Mouse (Mus musculus): ENCODE results near the gene Gm10639. TPM values are rescaled to one million over a fixed set of nuclear protein-coding genes. Genes with fewer than 3 reads are reported as not detected.
"Not testable (repeated sequence)": the region's sequence is repeated elsewhere in the genome, so short reads cannot be mapped to it uniquely, and the experiment has no call there.

Gene Gm10639
- not detected in 2 replicates for polyA plus RNA-seq (2015; fragmentation: Nextera tagmentation; extraction: Ambion mirVana)

DNA sequence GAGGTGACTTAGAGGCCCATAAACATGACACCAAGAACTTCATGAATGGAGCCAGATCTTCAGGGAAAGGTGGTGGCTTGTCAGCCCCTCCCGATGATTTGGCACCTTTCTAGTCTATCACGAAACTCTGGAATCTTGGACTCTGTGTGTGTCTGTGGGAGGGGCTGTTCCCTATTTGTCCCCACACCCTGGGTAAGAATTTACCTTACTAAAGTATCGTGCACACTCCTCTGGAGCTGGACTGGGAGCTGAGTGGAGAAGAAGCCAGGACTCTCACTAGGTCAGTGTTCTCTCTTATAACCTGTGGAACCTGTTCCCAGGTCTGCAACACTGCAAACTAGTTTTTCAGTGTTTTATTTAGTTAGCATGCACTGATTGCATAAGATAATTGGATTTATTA lies at the start of gene Gm10639:
Gene Gm10639 (plus strand): TSS at position 201 of the 400 bp plus-strand sequence.
- H3K27ac ChIP-seq; H3K27me3 ChIP-seq; H3K36me3 ChIP-seq; H3K9me3 ChIP-seq; H3K4me3 ChIP-seq; H3K4me1 ChIP-seq; H3K4me2 ChIP-seq; H3K9ac ChIP-seq; ATAC-seq (ENCODE audit: insufficient number of reproducible peaks, insufficient read depth, low FRiP score, low TSS enrichment, low read depth): not testable (repeated sequence)
- WGBS = 79% methylated on average over 3 of the region's 3 CpGs

DNA sequence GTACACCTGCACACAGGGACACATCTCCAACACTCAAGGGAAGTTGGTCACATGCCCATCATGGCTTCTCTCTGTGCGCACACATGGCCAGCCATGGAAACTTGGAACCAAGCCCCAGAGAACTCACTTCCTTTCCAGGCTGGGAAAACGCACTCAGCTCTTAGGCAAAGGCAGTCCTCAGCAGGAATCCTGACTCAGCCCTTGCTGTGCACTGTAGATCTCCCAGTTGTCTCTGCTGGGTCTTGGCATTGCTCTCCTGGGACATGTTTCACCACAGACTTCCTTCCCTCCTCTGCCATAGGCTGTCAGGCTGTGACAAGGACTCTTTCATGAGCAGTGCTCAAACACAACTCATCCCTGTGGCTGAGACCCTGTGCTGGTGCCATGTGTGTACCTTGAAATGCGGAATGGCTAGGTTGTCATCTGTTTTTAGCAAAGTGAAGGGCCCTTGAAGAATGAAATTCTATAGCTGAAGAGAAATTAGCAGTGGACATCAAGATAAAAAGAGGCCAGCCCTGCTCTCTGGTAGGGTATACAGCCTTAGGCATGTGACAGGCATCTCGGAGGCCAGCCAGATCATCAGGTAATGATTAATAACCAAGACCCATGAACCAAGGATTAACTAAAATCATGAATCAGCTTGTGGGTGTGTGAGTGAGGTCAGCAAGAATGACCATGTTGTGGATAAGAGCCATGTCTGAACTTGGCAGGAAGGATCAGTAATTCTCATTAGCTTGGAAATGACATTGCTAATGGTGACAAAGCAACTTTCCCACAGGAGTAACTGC lies 33.8 kb upstream of the Gm10639 start:
- H3K27ac ChIP-seq; H3K27me3 ChIP-seq; H3K4me2 ChIP-seq; H3K4me3 ChIP-seq; ATAC-seq (ENCODE audit: insufficient number of reproducible peaks, insufficient read depth, low FRiP score, low TSS enrichment, low read depth); H3K9me3 ChIP-seq; H3K4me1 ChIP-seq; H3K36me3 ChIP-seq; H3K9ac ChIP-seq: not testable (repeated sequence)
- WGBS = 57% methylated on average over 4 of the region's 4 CpGs

- ATAC-seq (ENCODE audit: insufficient number of reproducible peaks, insufficient read depth, low FRiP score, low TSS enrichment, low read depth); H3K27ac ChIP-seq; H3K9me3 ChIP-seq; H3K9ac ChIP-seq; H3K4me3 ChIP-seq; H3K4me2 ChIP-seq; H3K4me1 ChIP-seq; H3K27me3 ChIP-seq; H3K36me3 ChIP-seq: not testable (repeated sequence)
- WGBS = 86% methylated on average over 1 of the region's 3 CpGs
Measured at GRCm38 (mm10) chr9:78256914-78257313, 32.8 kb upstream of the Gm10639 start, which contains the start of gene Gm3776. Gm3776 (plus strand) TSS chr9:78257129.

GRCm38 (mm10) chr9:78259688-78260087 lies 30.0 kb upstream of the Gm10639 start:
- not testable (repeated sequence) for H3K4me3 ChIP-seq; ATAC-seq (ENCODE audit: insufficient number of reproducible peaks, insufficient read depth, low FRiP score, low TSS enrichment, low read depth); H3K9me3 ChIP-seq; H3K27me3 ChIP-seq; H3K4me2 ChIP-seq; H3K27ac ChIP-seq; H3K4me1 ChIP-seq; H3K36me3 ChIP-seq; H3K9ac ChIP-seq
- 0% methylated on average over 1 of the region's 6 CpGs for WGBS

DNA sequence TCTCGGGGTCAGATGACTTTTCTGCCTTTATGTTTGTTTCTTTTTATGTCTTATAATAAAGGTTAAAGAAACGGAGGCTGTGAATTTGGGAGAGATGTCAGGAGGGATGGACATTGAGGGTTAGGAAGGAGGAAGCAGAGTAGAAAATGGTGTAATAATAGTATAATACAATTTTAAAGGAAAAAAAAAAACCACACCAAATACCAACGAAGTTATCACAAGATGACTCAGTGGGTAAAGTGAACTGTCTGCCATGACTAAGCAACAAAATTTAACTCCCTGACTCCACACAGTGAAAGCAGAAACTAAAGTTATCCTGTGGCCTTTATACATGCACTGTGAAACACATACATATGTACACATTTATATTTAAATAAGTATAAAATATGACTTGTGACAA lies 18.8 kb upstream of the Gm10639 start:
- not testable (repeated sequence) for ATAC-seq (ENCODE audit: insufficient number of reproducible peaks, insufficient read depth, low FRiP score, low TSS enrichment, low read depth); H3K27ac ChIP-seq; H3K9ac ChIP-seq; H3K4me1 ChIP-seq; H3K36me3 ChIP-seq; H3K27me3 ChIP-seq; H3K9me3 ChIP-seq; H3K4me2 ChIP-seq; H3K4me3 ChIP-seq
- 79% methylated on average over 3 of the region's 3 CpGs for WGBS

- ATAC-seq (ENCODE audit: insufficient number of reproducible peaks, insufficient read depth, low FRiP score, low TSS enrichment, low read depth) = not testable (repeated sequence)
- 70% methylated on average over 4 of the region's 4 CpGs for WGBS
Measured at GRCm38 (mm10) chr9:78282002-78282711, 7.6 kb upstream of the Gm10639 start.

DNA sequence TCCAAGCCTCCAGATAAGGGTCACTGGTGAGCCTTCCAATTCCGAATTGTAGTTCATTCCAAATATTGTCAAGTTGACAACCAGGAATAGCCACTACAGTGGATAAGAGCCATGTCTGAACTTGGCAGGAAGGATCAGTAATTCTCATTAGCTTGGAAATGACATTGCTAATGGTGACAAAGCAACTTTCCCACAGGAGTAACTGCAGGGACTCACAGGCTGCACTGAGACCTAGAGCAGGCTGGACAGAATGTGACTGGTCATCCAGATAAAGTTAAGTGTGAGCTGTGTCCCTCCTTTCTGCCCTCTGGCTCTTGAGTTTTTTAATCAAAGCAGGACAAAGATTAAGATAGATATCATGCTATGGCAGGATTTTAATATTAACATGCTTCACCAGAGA lies 660 bp upstream of the Gm10639 start:
- not testable (repeated sequence) for H3K36me3 ChIP-seq; H3K4me1 ChIP-seq; ATAC-seq (ENCODE audit: insufficient number of reproducible peaks, insufficient read depth, low FRiP score, low TSS enrichment, low read depth); H3K9me3 ChIP-seq; H3K9ac ChIP-seq; H3K4me3 ChIP-seq; H3K27me3 ChIP-seq; H3K4me2 ChIP-seq; H3K27ac ChIP-seq
- WGBS = 75% methylated on average over 1 of the region's 1 CpGs

More at GRCm38 (mm10) chr9:78282002-78282711, 7.6 kb upstream of the Gm10639 start:
- H3K4me1 ChIP-seq, H3K27ac ChIP-seq, H3K36me3 ChIP-seq, H3K4me2 ChIP-seq, H3K9ac ChIP-seq, H3K4me3 ChIP-seq, H3K27me3 ChIP-seq, H3K9me3 ChIP-seq: not testable (repeated sequence)

DNA sequence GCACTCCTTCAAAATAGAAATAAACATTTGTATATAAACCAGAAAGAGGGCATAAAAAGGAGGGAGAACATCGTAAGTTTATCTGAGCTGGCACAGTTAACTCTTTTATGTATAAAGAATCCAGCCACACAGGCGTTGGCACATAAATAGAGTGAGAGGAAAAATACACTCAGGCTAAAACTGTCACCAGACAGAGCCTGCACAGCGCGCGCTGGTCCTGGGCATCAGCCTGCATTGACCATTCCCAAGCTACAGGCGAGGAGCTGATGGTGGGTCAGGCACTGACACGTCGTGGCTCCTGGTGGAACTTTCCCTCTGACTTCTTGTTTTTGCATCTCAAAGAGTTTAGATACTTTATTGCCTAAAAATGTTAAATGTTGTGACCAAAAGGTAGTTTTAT lies 2.7 kb downstream of the Gm10639 start:
- not testable (repeated sequence) for ATAC-seq (ENCODE audit: insufficient number of reproducible peaks, insufficient read depth, low FRiP score, low TSS enrichment, low read depth); H3K27me3 ChIP-seq; H3K4me2 ChIP-seq; H3K36me3 ChIP-seq; H3K4me3 ChIP-seq; H3K9me3 ChIP-seq; H3K9ac ChIP-seq; H3K27ac ChIP-seq; H3K4me1 ChIP-seq
- WGBS = 83% methylated on average over 8 of the region's 8 CpGs

DNA sequence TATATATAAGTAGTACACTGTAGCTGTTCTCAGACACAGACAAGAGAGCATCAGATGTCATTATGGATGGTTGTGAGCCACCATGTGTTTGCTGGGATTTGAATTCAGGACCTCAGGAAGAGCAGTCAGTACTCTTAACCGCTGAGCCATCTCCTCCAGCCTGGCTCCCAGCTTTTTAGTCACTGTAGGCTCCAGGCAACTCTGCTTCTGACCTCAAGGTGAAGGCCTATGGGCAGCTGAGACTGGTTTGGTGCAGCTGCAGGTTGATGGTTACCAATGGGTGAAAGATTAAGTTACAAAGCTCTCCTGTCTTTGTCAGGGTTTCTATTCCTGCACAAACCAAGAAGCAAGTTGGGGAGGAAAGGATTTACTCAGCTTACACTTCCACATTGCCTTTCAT lies 4.0 kb downstream of the Gm10639 start:
- H3K4me2 ChIP-seq; H3K27ac ChIP-seq; H3K4me1 ChIP-seq; ATAC-seq (ENCODE audit: insufficient number of reproducible peaks, insufficient read depth, low FRiP score, low TSS enrichment, low read depth); H3K9me3 ChIP-seq; H3K27me3 ChIP-seq; H3K4me3 ChIP-seq; H3K36me3 ChIP-seq; H3K9ac ChIP-seq: not testable (repeated sequence)
- WGBS = 73% methylated on average over 1 of the region's 1 CpGs

DNA sequence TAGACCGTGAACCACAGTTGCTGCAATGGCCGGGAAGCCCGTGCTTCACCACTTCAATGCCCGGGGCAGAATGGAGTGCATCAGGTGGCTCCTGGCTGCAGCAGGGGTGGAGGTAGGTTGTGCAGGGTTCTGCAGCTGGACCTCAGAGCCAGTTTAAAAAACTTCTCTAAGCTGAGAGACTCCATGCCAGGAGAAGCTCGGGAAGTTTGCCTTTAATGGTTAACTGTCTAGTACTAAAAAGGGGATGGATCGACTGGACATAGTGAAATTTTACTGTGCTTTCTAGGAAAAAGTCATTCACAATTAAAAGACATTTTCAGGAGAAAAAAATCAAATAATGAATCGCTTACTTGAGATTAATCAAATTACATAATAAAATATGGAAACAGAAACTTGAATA lies 5.1 kb downstream of the Gm10639 start:
- not testable (repeated sequence) for H3K9me3 ChIP-seq; H3K4me3 ChIP-seq; H3K27me3 ChIP-seq; H3K36me3 ChIP-seq; ATAC-seq (ENCODE audit: insufficient number of reproducible peaks, insufficient read depth, low FRiP score, low TSS enrichment, low read depth); H3K4me1 ChIP-seq; H3K9ac ChIP-seq; H3K4me2 ChIP-seq; H3K27ac ChIP-seq
- WGBS = 58% methylated on average over 7 of the region's 7 CpGs

- not testable (repeated sequence) for H3K9ac ChIP-seq; H3K27ac ChIP-seq; H3K27me3 ChIP-seq; H3K9me3 ChIP-seq; H3K4me3 ChIP-seq; H3K4me1 ChIP-seq; H3K36me3 ChIP-seq; H3K4me2 ChIP-seq; ATAC-seq (ENCODE audit: insufficient number of reproducible peaks, insufficient read depth, low FRiP score, low TSS enrichment, low read depth)
- 13% methylated on average over 6 of the region's 6 CpGs for WGBS
Measured at GRCm38 (mm10) chr9:78296089-78296488, 6.4 kb downstream of the Gm10639 start.

DNA sequence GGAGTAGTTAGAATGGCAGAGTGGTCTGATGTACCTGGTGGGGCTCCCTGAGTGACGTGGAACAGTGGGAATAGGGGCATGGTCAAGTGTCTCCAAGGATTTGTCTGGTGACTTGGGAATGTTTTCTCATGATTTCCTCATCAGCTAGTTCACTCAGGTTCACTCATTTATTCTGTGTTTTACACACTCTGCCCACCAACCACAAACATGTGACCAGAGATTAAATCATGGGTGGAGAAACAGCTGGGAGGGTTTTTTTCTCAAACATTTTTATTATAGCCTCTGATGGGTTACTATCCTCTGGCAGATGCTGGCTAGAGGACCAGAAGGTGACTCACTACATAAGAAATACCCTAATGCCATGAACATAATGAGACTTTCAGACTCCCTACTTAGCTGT lies 8.5 kb downstream of the Gm10639 start:
- Histone ChIP-seq H3K27ac (no peak overlapping the region), H3K4me2 (no peak overlapping the region), H3K27me3 (no peaks in the 10 kb centered on the region), H3K9ac (no peak overlapping the region), H3K4me1 (no peaks in the 10 kb centered on the region), H3K4me3 (no peak overlapping the region), H3K9me3 (no peaks in the 10 kb centered on the region), H3K36me3 (no peaks in the 10 kb centered on the region)
- WGBS = 73% methylated on average over 1 of the region's 1 CpGs
- ATAC-seq (ENCODE audit: insufficient number of reproducible peaks, insufficient read depth, low FRiP score, low TSS enrichment, low read depth) = no peak
